Mouse (Mus musculus): Measurements from ENCODE around the gene Emc3. TPM values are rescaled to one million over a fixed set of nuclear protein-coding genes. Genes with fewer than 3 reads are reported as not detected.

Emc3 gene
- 84.8 and 94.9 TPM in 2 replicates for polyA plus RNA-seq (2014; fragmentation: Nextera tagmentation; extraction: Ambion mirVana)

DNA sequence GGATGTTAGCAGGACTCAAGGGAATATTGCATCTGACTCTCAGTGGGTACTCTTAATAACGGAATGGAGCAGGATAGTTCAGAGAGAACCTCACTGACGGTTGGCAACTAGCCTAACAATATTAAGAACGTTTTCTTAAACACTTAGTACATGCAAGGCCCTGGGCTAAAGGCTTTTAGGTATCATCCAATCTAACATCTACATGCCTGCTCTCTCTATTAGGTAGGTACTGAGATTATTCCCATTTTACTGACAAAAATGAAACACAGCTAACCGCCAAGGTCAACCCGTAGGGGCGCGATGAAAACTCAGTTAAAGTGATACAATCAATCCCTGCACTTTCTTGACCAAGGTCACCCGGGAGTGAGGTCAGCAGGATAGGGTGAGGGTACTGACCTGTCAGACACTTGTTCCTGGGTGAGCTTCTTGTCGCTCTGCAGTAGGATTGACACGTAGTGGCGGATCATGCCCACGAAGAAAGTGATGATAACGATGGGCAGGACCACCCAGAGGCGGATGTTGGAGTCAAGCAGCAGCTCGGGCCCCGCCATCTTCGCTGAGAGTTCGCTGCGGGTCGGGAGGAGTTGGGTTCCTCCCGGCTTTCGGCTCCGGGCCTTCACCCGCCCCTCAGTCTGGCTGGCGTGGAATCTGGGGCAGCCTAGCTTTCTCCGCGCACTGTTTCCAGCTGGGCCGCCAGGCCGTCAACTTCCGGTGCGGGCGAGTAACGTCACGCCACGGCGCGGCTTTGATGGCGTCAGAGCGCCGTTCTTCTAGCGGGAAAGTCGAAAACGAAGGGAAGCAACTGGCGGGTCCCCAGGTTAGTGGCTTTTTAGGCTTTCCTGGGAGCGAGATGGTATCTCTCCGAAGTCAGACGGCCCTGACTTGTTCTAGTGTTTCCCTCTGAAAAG, at the start of gene Emc3, which contains the start of gene Fancd2:
Emc3 (minus strand) TSS at position 721 of the 908 bp plus-strand sequence.
Fancd2 (plus strand) TSS at position 751 of the 908 bp plus-strand sequence.
- WGBS, result 1% methylated on average over 47 of the region's 47 CpGs
- no peaks in the 10 kb centered on the region for H3K9me3 ChIP-seq (ENCODE audit: control insufficient read depth, low read depth, low read length)
- no peak within 1 kb of the TSS for H3K27ac ChIP-seq (ENCODE audit: low read length)
- peak within 1 kb of the TSS; percentile 77 for H3K4me3 ChIP-seq (ENCODE audit: low read depth, low read length)
- H3K4me1 ChIP-seq (ENCODE audit: control insufficient read depth, insufficient read depth, low read length), result peaks cover 7% of the 10 kb centered on the region; the same call in 1 of the 2 replicates
- H3K36me3 ChIP-seq (ENCODE audit: control insufficient read depth, insufficient read depth, low read length), result peaks cover 4% of the 10 kb centered on the region; the same call in 1 of the 2 replicates
- H3K27me3 ChIP-seq (ENCODE audit: control insufficient read depth, insufficient read depth, low read length), result no peaks in the 10 kb centered on the region
- ATAC-seq (ENCODE audit: insufficient number of reproducible peaks, insufficient read depth, low FRiP score, low read depth), result peak; percentile 88
- H3K9ac ChIP-seq (replicated peaks; ENCODE audit: low read depth, low read length), result peak within 1 kb of the TSS; percentile 70
- H3K4me2 ChIP-seq (replicated peaks; ENCODE audit: low read depth, low read length), result peak within 1 kb of the TSS; percentile 60

DNA sequence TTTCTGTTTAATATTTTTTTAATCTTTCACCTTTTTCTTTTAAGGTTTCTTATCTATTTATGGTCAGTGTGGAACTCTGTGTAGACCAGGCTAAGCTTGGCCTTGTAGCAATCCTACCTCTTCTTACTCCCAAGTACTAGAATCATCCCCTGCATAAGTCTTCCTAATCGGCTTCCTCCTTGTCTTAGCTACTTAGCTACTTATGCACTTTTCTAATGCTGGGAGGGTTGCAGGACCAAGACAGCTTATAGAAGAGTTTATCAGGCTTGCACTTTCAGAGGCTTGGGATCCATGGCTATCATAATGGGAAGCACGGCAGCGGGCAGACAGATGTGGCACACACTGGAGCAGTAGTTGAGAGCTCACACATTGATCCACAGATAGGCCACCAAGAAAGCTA, 47.9 kb upstream of the Emc3 start:
- Histone ChIP-seq H3K9ac (replicated peaks; ENCODE audit: low read depth, low read length) (no peak overlapping the region), H3K4me2 (replicated peaks; ENCODE audit: low read depth, low read length) (no peak overlapping the region), H3K4me3 (ENCODE audit: low read depth, low read length) (no peak overlapping the region), H3K4me1 (ENCODE audit: control insufficient read depth, insufficient read depth, low read length) (no peaks in the 10 kb centered on the region), H3K27ac (ENCODE audit: low read length) (no peak overlapping the region), H3K27me3 (ENCODE audit: control insufficient read depth, insufficient read depth, low read length) (no peaks in the 10 kb centered on the region), H3K36me3 (ENCODE audit: control insufficient read depth, insufficient read depth, low read length) (peaks cover 6% of the 10 kb centered on the region), H3K9me3 (ENCODE audit: control insufficient read depth, low read depth, low read length) (no peaks in the 10 kb centered on the region)
- no peak for ATAC-seq (ENCODE audit: insufficient number of reproducible peaks, insufficient read depth, low FRiP score, low read depth)
- WGBS, result 92% methylated on average over 3 of the region's 3 CpGs

DNA sequence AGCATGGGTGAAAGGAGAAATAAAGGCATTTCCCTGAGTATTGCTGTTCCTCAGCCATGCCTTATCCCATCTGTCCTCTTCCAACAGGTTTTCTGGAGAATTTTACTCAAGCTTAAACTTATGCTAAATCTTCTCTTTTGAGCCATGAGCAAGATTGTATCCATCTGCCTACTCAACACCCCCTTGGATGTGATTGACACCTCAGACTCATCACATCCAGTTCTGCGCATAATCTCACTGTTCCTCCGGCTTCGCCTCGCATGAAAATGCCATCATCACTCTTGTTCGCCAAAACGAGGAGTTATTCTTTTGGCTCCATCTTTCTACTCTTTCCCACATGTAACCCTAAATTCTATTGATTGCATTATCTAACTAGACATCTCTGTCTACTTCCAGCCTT, 44.6 kb upstream of the Emc3 start:
- Histone ChIP-seq H3K27me3 (ENCODE audit: control insufficient read depth, insufficient read depth, low read length) (no peaks in the 10 kb centered on the region), H3K4me1 (ENCODE audit: control insufficient read depth, insufficient read depth, low read length) (no peaks in the 10 kb centered on the region), H3K9ac (replicated peaks; ENCODE audit: low read depth, low read length) (no peak overlapping the region), H3K9me3 (ENCODE audit: control insufficient read depth, low read depth, low read length) (no peaks in the 10 kb centered on the region), H3K4me3 (ENCODE audit: low read depth, low read length) (no peak overlapping the region), H3K27ac (ENCODE audit: low read length) (no peak overlapping the region), H3K36me3 (ENCODE audit: control insufficient read depth, insufficient read depth, low read length) (peaks cover 6% of the 10 kb centered on the region), H3K4me2 (replicated peaks; ENCODE audit: low read depth, low read length) (no peak overlapping the region)
- no peak for ATAC-seq (ENCODE audit: insufficient number of reproducible peaks, insufficient read depth, low FRiP score, low read depth)
- 95% methylated on average over 6 of the region's 6 CpGs for WGBS

DNA sequence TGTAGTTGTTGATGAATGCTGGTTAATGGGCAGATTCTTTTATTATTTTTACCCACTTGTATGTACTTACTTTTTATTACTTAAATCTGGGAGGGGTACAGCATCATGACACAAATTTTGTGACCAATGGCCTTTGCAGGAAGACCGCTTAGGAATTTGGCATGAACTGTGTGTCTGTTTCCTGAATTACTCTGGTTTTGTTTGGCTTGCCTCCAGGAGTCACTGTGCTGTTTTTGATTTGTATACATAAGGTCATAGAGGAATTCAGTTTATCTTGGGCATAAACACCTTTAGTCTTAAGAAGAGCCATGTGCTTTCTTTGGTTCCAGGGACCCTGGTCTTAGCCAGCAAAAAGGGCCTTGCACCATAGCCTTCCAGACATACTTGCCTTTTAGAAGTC, 33.1 kb upstream of the Emc3 start:
- H3K9me3 ChIP-seq (ENCODE audit: control insufficient read depth, low read depth, low read length), result no peaks in the 10 kb centered on the region
- H3K36me3 ChIP-seq (ENCODE audit: control insufficient read depth, insufficient read depth, low read length), result peaks cover 7% of the 10 kb centered on the region; the same call in 1 of the 2 replicates
- ATAC-seq (ENCODE audit: insufficient number of reproducible peaks, insufficient read depth, low FRiP score, low read depth), result no peak
- no peak overlapping the region for H3K9ac ChIP-seq (replicated peaks; ENCODE audit: low read depth, low read length)
- H3K4me2 ChIP-seq (replicated peaks; ENCODE audit: low read depth, low read length), result no peak overlapping the region
- H3K4me3 ChIP-seq (ENCODE audit: low read depth, low read length), result no peak overlapping the region
- WGBS, result 63% methylated on average over 1 of the region's 1 CpGs
- no peaks in the 10 kb centered on the region for H3K4me1 ChIP-seq (ENCODE audit: control insufficient read depth, insufficient read depth, low read length)
- no peak overlapping the region for H3K27ac ChIP-seq (ENCODE audit: low read length)
- H3K27me3 ChIP-seq (ENCODE audit: control insufficient read depth, insufficient read depth, low read length), result no peaks in the 10 kb centered on the region

DNA sequence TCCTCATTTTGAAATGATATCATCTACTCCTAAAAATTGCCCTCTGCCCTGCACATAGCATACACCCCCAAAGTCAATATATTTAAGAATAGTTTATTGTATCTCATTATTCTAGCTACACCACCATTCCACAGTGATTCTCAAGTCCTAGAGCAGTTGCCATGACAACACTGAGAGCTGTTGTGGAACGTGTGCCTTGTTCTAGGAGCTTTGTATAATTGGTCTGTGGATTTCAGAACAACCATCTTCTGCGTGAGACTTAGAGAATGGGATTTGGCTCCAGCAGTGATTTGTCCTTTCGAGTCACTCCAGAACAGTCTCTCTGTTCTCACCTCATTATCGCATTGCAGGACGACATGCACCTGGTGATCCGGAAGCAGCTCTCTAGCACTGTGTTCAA, 28.3 kb upstream of the Emc3 start:
- no peaks in the 10 kb centered on the region for H3K27me3 ChIP-seq (ENCODE audit: control insufficient read depth, insufficient read depth, low read length)
- WGBS, result 84% methylated on average over 6 of the region's 6 CpGs
- no peak overlapping the region for H3K4me3 ChIP-seq (ENCODE audit: low read depth, low read length)
- H3K27ac ChIP-seq (ENCODE audit: low read length), result no peak overlapping the region
- H3K9ac ChIP-seq (replicated peaks; ENCODE audit: low read depth, low read length), result no peak overlapping the region
- no peaks in the 10 kb centered on the region for H3K9me3 ChIP-seq (ENCODE audit: control insufficient read depth, low read depth, low read length)
- no peak for ATAC-seq (ENCODE audit: insufficient number of reproducible peaks, insufficient read depth, low FRiP score, low read depth)
- no peaks in the 10 kb centered on the region for H3K36me3 ChIP-seq (ENCODE audit: control insufficient read depth, insufficient read depth, low read length)
- H3K4me1 ChIP-seq (ENCODE audit: control insufficient read depth, insufficient read depth, low read length), result no peaks in the 10 kb centered on the region
- H3K4me2 ChIP-seq (replicated peaks; ENCODE audit: low read depth, low read length), result no peak overlapping the region

- Histone ChIP-seq H3K27me3 (ENCODE audit: control insufficient read depth, insufficient read depth, low read length) (no peaks in the 10 kb centered on the region), H3K4me2 (replicated peaks; ENCODE audit: low read depth, low read length) (no peak overlapping the region), H3K4me1 (ENCODE audit: control insufficient read depth, insufficient read depth, low read length) (no peaks in the 10 kb centered on the region), H3K4me3 (ENCODE audit: low read depth, low read length) (no peak overlapping the region), H3K27ac (ENCODE audit: low read length) (no peak overlapping the region), H3K9ac (replicated peaks; ENCODE audit: low read depth, low read length) (no peak overlapping the region), H3K9me3 (ENCODE audit: control insufficient read depth, low read depth, low read length) (no peaks in the 10 kb centered on the region), H3K36me3 (ENCODE audit: control insufficient read depth, insufficient read depth, low read length) (no peaks in the 10 kb centered on the region)
- no peak for ATAC-seq (ENCODE audit: insufficient number of reproducible peaks, insufficient read depth, low FRiP score, low read depth)
- 90% methylated on average over 9 of the region's 12 CpGs for WGBS
Measured at GRCm38 (mm10) chr6:113543906-113544481, 12.5 kb upstream of the Emc3 start.

- ATAC-seq (ENCODE audit: insufficient number of reproducible peaks, insufficient read depth, low FRiP score, low read depth), result no peak
- Histone ChIP-seq H3K36me3 (ENCODE audit: control insufficient read depth, insufficient read depth, low read length) (peaks cover 3% of the 10 kb centered on the region), H3K9ac (replicated peaks; ENCODE audit: low read depth, low read length) (no peak overlapping the region), H3K4me3 (ENCODE audit: low read depth, low read length) (no peak overlapping the region), H3K9me3 (ENCODE audit: control insufficient read depth, low read depth, low read length) (no peaks in the 10 kb centered on the region), H3K4me1 (ENCODE audit: control insufficient read depth, insufficient read depth, low read length) (no peaks in the 10 kb centered on the region), H3K27me3 (ENCODE audit: control insufficient read depth, insufficient read depth, low read length) (no peaks in the 10 kb centered on the region), H3K4me2 (replicated peaks; ENCODE audit: low read depth, low read length) (no peak overlapping the region), H3K27ac (ENCODE audit: low read length) (no peak overlapping the region)
- WGBS, result 86% methylated on average over 6 of the region's 6 CpGs
Measured at GRCm38 (mm10) chr6:113541610-113542009, 10.2 kb upstream of the Emc3 start.

DNA sequence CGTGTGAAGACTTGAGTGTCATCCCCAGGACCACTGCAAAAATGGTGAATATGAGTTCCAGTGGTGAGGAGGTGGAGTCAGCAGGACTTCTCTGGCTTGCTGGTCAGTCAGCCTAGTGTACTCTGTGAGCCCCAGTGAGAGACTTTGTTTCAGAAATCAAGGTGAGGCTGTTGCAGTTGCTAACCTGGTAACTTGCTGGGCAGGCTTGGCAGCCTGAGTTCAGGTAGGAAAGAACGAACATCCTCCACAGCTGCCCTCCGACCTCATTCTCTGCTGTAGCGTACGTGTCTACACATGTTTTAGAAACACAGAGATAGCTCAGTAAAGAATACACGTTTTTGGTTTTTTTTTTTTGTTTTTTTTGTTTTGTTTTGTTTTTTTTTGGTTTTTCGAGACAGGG, 3.4 kb upstream of the Emc3 start:
- WGBS, result 78% methylated on average over 7 of the region's 7 CpGs
- Histone ChIP-seq H3K27ac (ENCODE audit: low read length) (no peak overlapping the region), H3K4me1 (ENCODE audit: control insufficient read depth, insufficient read depth, low read length) (peaks cover 7% of the 10 kb centered on the region; the same call in 1 of the 2 replicates), H3K4me3 (ENCODE audit: low read depth, low read length) (no peak overlapping the region), H3K36me3 (ENCODE audit: control insufficient read depth, insufficient read depth, low read length) (peaks cover 6% of the 10 kb centered on the region), H3K9ac (replicated peaks; ENCODE audit: low read depth, low read length) (no peak overlapping the region), H3K4me2 (replicated peaks; ENCODE audit: low read depth, low read length) (no peak overlapping the region), H3K27me3 (ENCODE audit: control insufficient read depth, insufficient read depth, low read length) (no peaks in the 10 kb centered on the region), H3K9me3 (ENCODE audit: control insufficient read depth, low read depth, low read length) (no peaks in the 10 kb centered on the region)
- ATAC-seq (ENCODE audit: insufficient number of reproducible peaks, insufficient read depth, low FRiP score, low read depth), result no peak
